Mouse (Mus musculus): ENCODE data around the gene Abcg5. TPM values are rescaled to one million over a fixed set of nuclear protein-coding genes. Genes with fewer than 3 reads are reported as not detected.

The Abcg5 gene
- total and polyA plus RNA-seq, 3 experiments = not detected

DNA sequence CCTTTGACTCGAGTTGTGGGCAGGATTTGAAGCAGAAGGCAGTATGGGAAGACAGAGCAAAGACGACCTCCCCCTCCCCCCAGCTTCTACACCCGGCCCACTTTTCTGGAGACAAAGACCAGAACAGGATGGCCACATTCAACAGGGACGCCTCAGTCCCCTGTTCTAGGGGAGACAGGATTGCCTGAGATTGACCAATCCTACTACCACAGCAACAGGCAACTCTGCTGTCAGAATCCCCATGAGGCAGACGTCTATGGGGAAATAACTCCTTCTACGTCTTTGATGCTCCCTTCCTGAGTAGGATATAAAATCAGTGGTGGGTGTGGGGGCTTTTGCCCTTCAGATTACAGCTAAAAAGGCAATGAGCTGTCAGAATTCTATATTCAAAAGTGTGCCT, 1.5 kb upstream of the Abcg5 start:
- intact Hi-C loops (cut with DNase I) = no loop called here
- H3K4me1 ChIP-seq (ENCODE audit: control insufficient read depth, insufficient read depth, low read length) = no peaks in the 10 kb centered on the region
- no peaks in the 10 kb centered on the region for H3K27me3 ChIP-seq (ENCODE audit: control insufficient read depth, insufficient read depth, low read length)
- no peak overlapping the region for H3K27ac ChIP-seq
- H3K9ac ChIP-seq (ENCODE audit: low read depth, low read length) = no peak overlapping the region
- DNase-seq = no peak
- WGBS = 38% methylated on average over 6 of the region's 6 CpGs
- TF ChIP-seq CTCF (IDR thresholded peaks at IDR 0.05) (no peak), POLR2A (IDR thresholded peaks at IDR 0.05; ENCODE audit: insufficient read depth, low read depth, low read length) (no peak), EP300 (IDR thresholded peaks at IDR 0.05; ENCODE audit: insufficient read depth, low read depth, low read length) (no peak)
- no peak overlapping the region for H3K4me3 ChIP-seq
- H3K36me3 ChIP-seq (ENCODE audit: control insufficient read depth, insufficient read depth, low read length) = no peaks in the 10 kb centered on the region
- no peaks in the 10 kb centered on the region for H3K79me2 ChIP-seq (replicated peaks; ENCODE audit: control insufficient read depth, insufficient read depth, low read length)

DNA sequence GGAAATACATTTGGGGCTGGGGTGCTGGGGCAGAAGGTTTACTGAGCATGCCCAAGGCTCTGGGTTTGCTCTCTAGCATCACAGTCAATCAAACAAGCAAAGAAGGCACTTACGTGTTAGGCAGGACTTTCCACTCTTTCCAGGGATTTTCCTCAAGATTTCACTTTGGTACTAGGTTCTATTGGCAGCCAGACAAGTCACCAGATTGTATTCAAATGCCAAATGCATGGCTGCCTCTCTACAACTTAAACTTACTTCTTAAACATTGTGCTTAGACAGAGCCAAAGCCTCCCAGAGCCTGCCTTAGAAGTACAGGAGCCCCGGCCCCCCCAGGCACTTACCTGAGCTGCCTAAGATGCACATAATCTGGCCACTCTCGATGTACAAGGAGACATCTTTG, 1.1 kb downstream of the Abcg5 start:
- 75% methylated on average over 3 of the region's 3 CpGs for WGBS
- no peak for DNase-seq
- H3K9ac ChIP-seq (ENCODE audit: low read depth, low read length) = no peak overlapping the region
- no peaks in the 10 kb centered on the region for H3K36me3 ChIP-seq (ENCODE audit: control insufficient read depth, insufficient read depth, low read length)
- no peak overlapping the region for H3K27ac ChIP-seq
- no peak for TF ChIP-seq EP300 (IDR thresholded peaks at IDR 0.05; ENCODE audit: insufficient read depth, low read depth, low read length)
- TF ChIP-seq POLR2A (IDR thresholded peaks at IDR 0.05; ENCODE audit: insufficient read depth, low read depth, low read length) = no peak
- no peak for TF ChIP-seq CTCF (IDR thresholded peaks at IDR 0.05)
- H3K4me3 ChIP-seq = no peak overlapping the region
- no peaks in the 10 kb centered on the region for H3K79me2 ChIP-seq (replicated peaks; ENCODE audit: control insufficient read depth, insufficient read depth, low read length)
- H3K27me3 ChIP-seq (ENCODE audit: control insufficient read depth, insufficient read depth, low read length) = no peaks in the 10 kb centered on the region
- H3K4me1 ChIP-seq (ENCODE audit: control insufficient read depth, insufficient read depth, low read length) = no peaks in the 10 kb centered on the region
- intact Hi-C loops (cut with DNase I) = no loop called here

DNA sequence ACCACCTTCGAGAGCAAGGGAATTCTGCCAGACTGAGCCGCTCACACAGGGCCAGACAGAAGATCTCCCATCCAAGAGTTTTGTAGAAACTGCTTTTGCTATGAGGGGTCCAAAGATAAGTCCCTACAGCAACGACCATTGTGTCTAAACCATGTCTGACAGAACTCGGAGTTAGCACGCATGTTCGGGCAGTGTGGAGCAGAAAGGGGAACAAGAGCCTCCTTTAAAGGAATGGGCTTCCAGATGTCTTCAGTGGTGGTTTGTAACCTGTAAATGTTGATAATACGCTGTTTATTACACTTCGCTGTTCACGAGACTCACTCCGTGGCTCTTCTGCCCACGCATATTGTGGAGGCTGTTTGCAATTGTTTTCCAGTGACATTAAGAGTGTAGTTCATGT, 5.2 kb downstream of the Abcg5 start:
- no peaks in the 10 kb centered on the region for H3K4me1 ChIP-seq (ENCODE audit: control insufficient read depth, insufficient read depth, low read length)
- H3K27ac ChIP-seq = no peak overlapping the region
- H3K4me3 ChIP-seq = no peak overlapping the region
- no peak for TF ChIP-seq POLR2A (IDR thresholded peaks at IDR 0.05; ENCODE audit: insufficient read depth, low read depth, low read length)
- no peak for TF ChIP-seq EP300 (IDR thresholded peaks at IDR 0.05; ENCODE audit: insufficient read depth, low read depth, low read length)
- no peak for TF ChIP-seq CTCF (IDR thresholded peaks at IDR 0.05)
- H3K9ac ChIP-seq (ENCODE audit: low read depth, low read length) = no peak overlapping the region
- intact Hi-C loops (cut with DNase I) = no loop called here
- no peaks in the 10 kb centered on the region for H3K36me3 ChIP-seq (ENCODE audit: control insufficient read depth, insufficient read depth, low read length)
- H3K79me2 ChIP-seq (replicated peaks; ENCODE audit: control insufficient read depth, insufficient read depth, low read length) = no peaks in the 10 kb centered on the region
- no peak for DNase-seq
- 82% methylated on average over 11 of the region's 11 CpGs for WGBS
- 0 out of 2 replicates have a peak, but pooled peaks cover 2% of the 10 kb centered on the region for H3K27me3 ChIP-seq (ENCODE audit: control insufficient read depth, insufficient read depth, low read length)

DNA sequence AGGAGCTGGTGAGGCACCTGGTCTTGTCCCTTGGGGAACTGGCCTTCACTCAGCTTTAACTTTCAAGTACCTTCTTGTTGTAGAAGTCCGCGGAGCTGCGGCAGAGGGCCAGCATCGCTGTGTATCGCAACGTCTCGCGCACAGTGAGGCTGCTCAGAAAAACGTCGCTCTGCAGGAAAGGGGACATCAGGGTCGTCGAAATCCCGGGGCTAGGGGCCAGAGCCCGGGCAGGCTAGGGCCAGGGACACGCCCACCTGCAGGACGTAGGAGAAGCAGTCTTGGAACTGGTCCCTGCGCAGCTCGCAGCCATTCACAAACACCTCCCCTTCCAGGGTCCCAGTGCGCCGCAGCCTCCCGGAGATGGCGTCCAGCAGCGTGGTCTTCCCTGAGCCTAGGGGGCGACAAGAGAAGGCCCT, 6.9 kb downstream of the Abcg5 start, which contains the start of gene Abcg8:
Gene Abcg8 (plus strand): TSS at position 352 of the 416 bp plus-strand sequence.
- intact Hi-C loops (cut with DNase I) = no loop called here
- peak; percentile 11 to 33 for DNase-seq
- TF ChIP-seq POLR2A (IDR thresholded peaks at IDR 0.05; ENCODE audit: insufficient read depth, low read depth, low read length) = no peak
- Histone ChIP-seq H3K36me3 (ENCODE audit: control insufficient read depth, insufficient read depth, low read length) (no peaks in the 10 kb centered on the region), H3K27me3 (ENCODE audit: control insufficient read depth, insufficient read depth, low read length) (0 out of 2 replicates have a peak, but pooled peaks cover 2% of the 10 kb centered on the region), H3K4me3 (peak within 1 kb of the TSS; percentile 27), H3K9ac (ENCODE audit: low read depth, low read length) (no peak within 1 kb of the TSS), H3K79me2 (replicated peaks; ENCODE audit: control insufficient read depth, insufficient read depth, low read length) (no peaks in the 10 kb centered on the region), H3K4me1 (ENCODE audit: control insufficient read depth, insufficient read depth, low read length) (no peaks in the 10 kb centered on the region), H3K27ac (no peak within 1 kb of the TSS)
- 2% methylated on average over 24 of the region's 24 CpGs for WGBS

DNA sequence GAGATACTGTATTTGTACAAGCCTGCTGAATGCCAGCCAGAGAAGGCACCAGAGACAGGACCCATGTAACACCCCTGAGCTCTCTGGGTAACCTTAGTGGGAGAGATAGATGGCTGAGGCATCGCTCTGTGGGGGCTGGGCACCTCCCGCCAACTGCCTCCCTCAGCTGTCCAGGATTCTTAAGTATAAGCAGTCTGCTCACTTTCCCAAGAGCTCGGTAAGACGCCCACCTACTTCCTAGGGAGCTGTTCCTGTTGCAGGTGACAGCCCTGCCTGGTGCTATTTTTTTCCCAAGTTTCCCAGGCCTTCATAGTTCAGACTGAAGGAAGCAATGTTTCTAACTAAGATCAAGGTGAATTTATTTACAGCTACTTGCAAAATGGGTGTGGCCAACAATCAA, 7.6 kb downstream of the Abcg5 start:
- 0 out of 2 replicates have a peak, but pooled peaks cover 2% of the 10 kb centered on the region for H3K27me3 ChIP-seq (ENCODE audit: control insufficient read depth, insufficient read depth, low read length)
- no peak overlapping the region for H3K4me3 ChIP-seq
- no peak overlapping the region for H3K9ac ChIP-seq (ENCODE audit: low read depth, low read length)
- intact Hi-C loops (cut with DNase I) = no loop called here
- no peak for DNase-seq
- H3K36me3 ChIP-seq (ENCODE audit: control insufficient read depth, insufficient read depth, low read length) = no peaks in the 10 kb centered on the region
- TF ChIP-seq POLR2A (IDR thresholded peaks at IDR 0.05; ENCODE audit: insufficient read depth, low read depth, low read length) (no peak), EP300 (IDR thresholded peaks at IDR 0.05; ENCODE audit: insufficient read depth, low read depth, low read length) (no peak), CTCF (IDR thresholded peaks at IDR 0.05) (no peak)
- no peaks in the 10 kb centered on the region for H3K4me1 ChIP-seq (ENCODE audit: control insufficient read depth, insufficient read depth, low read length)
- WGBS = 61% methylated on average over 4 of the region's 4 CpGs
- H3K79me2 ChIP-seq (replicated peaks; ENCODE audit: control insufficient read depth, insufficient read depth, low read length) = no peaks in the 10 kb centered on the region
- no peak overlapping the region for H3K27ac ChIP-seq

DNA sequence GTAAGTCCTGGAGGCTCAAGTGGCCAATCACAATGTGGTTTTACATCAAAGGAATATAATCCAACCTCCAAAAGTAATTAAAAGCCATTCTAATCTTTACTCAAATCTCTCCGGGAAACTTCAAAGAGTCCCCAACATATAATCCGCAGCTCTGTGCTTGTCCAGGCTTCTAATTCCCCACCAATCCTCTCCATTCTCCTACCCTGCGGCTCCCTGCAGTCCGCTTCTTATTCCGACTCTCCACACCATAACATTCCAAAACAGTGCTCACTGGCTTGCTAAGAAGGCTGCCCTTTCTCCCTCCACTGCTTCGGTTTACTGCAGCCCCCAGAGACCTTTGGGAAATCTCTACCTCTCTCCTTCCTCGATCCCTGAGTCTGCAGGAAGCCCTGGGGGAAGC, 8.8 kb downstream of the Abcg5 start:
- TF ChIP-seq POLR2A (IDR thresholded peaks at IDR 0.05; ENCODE audit: insufficient read depth, low read depth, low read length) = no peak
- no peak for TF ChIP-seq EP300 (IDR thresholded peaks at IDR 0.05; ENCODE audit: insufficient read depth, low read depth, low read length)
- no peak for TF ChIP-seq CTCF (IDR thresholded peaks at IDR 0.05)
- no peak for DNase-seq
- H3K27me3 ChIP-seq (ENCODE audit: control insufficient read depth, insufficient read depth, low read length) = 0 out of 2 replicates have a peak, but pooled peaks cover 2% of the 10 kb centered on the region
- no peaks in the 10 kb centered on the region for H3K36me3 ChIP-seq (ENCODE audit: control insufficient read depth, insufficient read depth, low read length)
- H3K27ac ChIP-seq = no peak overlapping the region
- no peak overlapping the region for H3K9ac ChIP-seq (ENCODE audit: low read depth, low read length)
- intact Hi-C loops (cut with DNase I) = no loop called here
- 55% methylated on average over 7 of the region's 7 CpGs for WGBS
- no peaks in the 10 kb centered on the region for H3K79me2 ChIP-seq (replicated peaks; ENCODE audit: control insufficient read depth, insufficient read depth, low read length)
- H3K4me3 ChIP-seq = no peak overlapping the region
- no peaks in the 10 kb centered on the region for H3K4me1 ChIP-seq (ENCODE audit: control insufficient read depth, insufficient read depth, low read length)
